Mouse (Mus musculus) thymus, postnatal 14 days (tissue): ENCODE measurements around the gene Zbtb44.

Source experiments
- DNase-seq: peaks from one replicate; pipeline ENCODE4 v3.0.0; 2021

Gene Zbtb44

GRCm38 (mm10) chr9:31072256-31072655 lies 41.8 kb downstream of the Zbtb44 start:
- DNase-seq, result no peak

GRCm38 (mm10) chr9:31073797-31074196 lies 43.4 kb downstream of the Zbtb44 start:
- DNase-seq, result no peak

GRCm38 (mm10) chr9:31074836-31075235 lies 44.4 kb downstream of the Zbtb44 start:
- no peak for DNase-seq

- DNase-seq, result no peak
These were observed 50.3 kb downstream of the Zbtb44 start for GRCm38 (mm10) chr9:31080726-31081125.

- peak; percentile 78 for DNase-seq
These were observed 51.7 kb downstream of the Zbtb44 start for GRCm38 (mm10) chr9:31082054-31082666.

- DNase-seq, result no peak
These were observed 52.3 kb downstream of the Zbtb44 start for GRCm38 (mm10) chr9:31082771-31083170.

- no peak for DNase-seq
These were observed 55.1 kb downstream of the Zbtb44 start for GRCm38 (mm10) chr9:31085556-31085955.

- DNase-seq, result peak; percentile 73
These were observed 55.8 kb downstream of the Zbtb44 start for GRCm38 (mm10) chr9:31086085-31086753.

GRCm38 (mm10) chr9:31086754-31087145 lies 56.3 kb downstream of the Zbtb44 start:
- no peak for DNase-seq

GRCm38 (mm10) chr9:31087466-31087865 lies 57.0 kb downstream of the Zbtb44 start:
- DNase-seq, result no peak

GRCm38 (mm10) chr9:31088116-31088515 lies 57.7 kb downstream of the Zbtb44 start:
- DNase-seq, result no peak

- DNase-seq, result no peak
These were observed 58.4 kb downstream of the Zbtb44 start for GRCm38 (mm10) chr9:31088883-31089282.

GRCm38 (mm10) chr9:31089541-31089940 lies 59.1 kb downstream of the Zbtb44 start:
- no peak for DNase-seq

GRCm38 (mm10) chr9:31090081-31091023 lies 59.9 kb downstream of the Zbtb44 start:
- DNase-seq, result no peak

GRCm38 (mm10) chr9:31091162-31091581 lies 60.7 kb downstream of the Zbtb44 start:
- no peak for DNase-seq

GRCm38 (mm10) chr9:31092111-31092832 lies 61.8 kb downstream of the Zbtb44 start:
- DNase-seq, result no peak

- DNase-seq, result no peak
These were observed 62.4 kb downstream of the Zbtb44 start for GRCm38 (mm10) chr9:31092833-31093195.

GRCm38 (mm10) chr9:31097088-31098082 lies 66.9 kb downstream of the Zbtb44 start:
- DNase-seq, result no peak

- DNase-seq, result no peak
These were observed 67.7 kb downstream of the Zbtb44 start for GRCm38 (mm10) chr9:31098118-31098517.

- no peak for DNase-seq
These were observed 78.0 kb downstream of the Zbtb44 start for GRCm38 (mm10) chr9:31108464-31108863.

GRCm38 (mm10) chr9:31115586-31115985 lies 85.1 kb downstream of the Zbtb44 start:
- DNase-seq, result no peak

- no peak for DNase-seq
These were observed 86.6 kb downstream of the Zbtb44 start for GRCm38 (mm10) chr9:31117088-31117487.
